Mouse (Mus musculus): ENCODE measurements at regions not wholly inside any gene's neighbourhood (a gene's known extent, or its start where the extent isn't known, plus 50 kb on each side); places are given as distances from the start of the nearest gene placed in this dataset.

DNA sequence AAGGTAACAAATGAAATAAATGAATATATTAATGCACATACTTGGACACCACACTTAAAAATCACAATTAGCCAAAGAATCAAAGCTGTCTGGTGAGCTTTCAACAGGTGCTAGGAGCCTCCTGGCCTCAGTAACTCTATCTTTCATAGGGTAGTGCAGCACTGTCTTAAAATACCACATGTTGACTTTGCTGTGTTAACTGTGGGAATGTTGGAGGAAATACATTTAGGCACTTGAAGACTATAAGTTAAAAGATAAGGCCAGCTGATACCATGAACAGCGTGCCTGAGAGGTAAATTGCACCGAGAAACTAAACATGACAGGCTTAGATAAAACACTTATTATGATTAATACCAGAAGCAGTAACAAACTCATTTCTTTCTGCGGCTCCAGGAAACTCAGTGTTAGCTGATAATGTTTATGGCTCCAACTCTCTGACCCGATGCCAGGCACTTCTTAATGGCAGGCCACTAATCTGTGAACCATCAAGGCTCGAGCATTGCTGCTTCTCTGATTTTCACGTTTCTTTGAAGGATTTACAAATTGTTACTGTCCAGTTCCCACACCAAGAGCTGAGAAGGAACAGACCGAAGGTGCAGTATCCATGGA is 343.8 kb upstream of the Fam241a start:
- TF ChIP-seq CTCF (IDR thresholded peaks at IDR 0.05; ENCODE audit: control insufficient read depth, insufficient read depth, low read length): no peak
- no peak for TF ChIP-seq POLR2A (IDR thresholded peaks at IDR 0.05; ENCODE audit: borderline replicate concordance, control insufficient read depth, low read depth, low read length)
